Mouse (Mus musculus) limb, embryonic 10.5 days (tissue): ENCODE results near the gene Kcnj1. TPM values are rescaled to one million over a fixed set of nuclear protein-coding genes. Genes with fewer than 3 reads are reported as not detected.

Source experiments
- DNase-seq: peaks from one replicate; pipeline ENCODE4 v3.0.0-alpha.2; 2017; ENCODE audit warnings: low spot score
- H3K27ac ChIP-seq: fragments of 300-500 bp; sonication (generic); 2 replicates; pipeline ENCODE4 v1.5.1; 2016; ENCODE audit warnings: mild to moderate bottlenecking
- H3K27me3 ChIP-seq: fragments of 300-500 bp; sonication (generic); 2 replicates; pipeline ENCODE4 v1.6.1; 2016; ENCODE audit warnings: low read depth, mild to moderate bottlenecking; ENCODE audit not compliant: poor library complexity, severe bottlenecking
- H3K36me3 ChIP-seq: fragments of 300-500 bp; sonication (generic); 2 replicates; pipeline ENCODE4 v1.6.1; 2016; ENCODE audit warnings: mild to moderate bottlenecking, moderate library complexity
- H3K4me1 ChIP-seq: fragments of 300-500 bp; sonication (generic); 2 replicates; pipeline ENCODE4 v1.6.1; 2016
- H3K4me3 ChIP-seq: fragments of 300-500 bp; sonication (generic); 2 replicates; pipeline ENCODE4 v1.5.1; 2016; ENCODE audit warnings: mild to moderate bottlenecking, moderate library complexity
- H3K9me3 ChIP-seq: fragments of 300-500 bp; sonication (generic); replicated peaks from 2 replicates; pipeline ENCODE4 v1.6.1; 2016; ENCODE audit warnings: mild to moderate bottlenecking
- WGBS: fragments of 180-500 bp; shearing (Covaris S2); methylation state at CpG from one replicate; pipeline ENCODE4 v1.1.7; 2016; 5-methylcytosine and 5-hydroxymethylcytosine counted together
- polyA plus RNA-seq: library from polyadenylated mRNA; unstranded; fragments of >200 nt; fragmentation: Nextera tagmentation; extraction: Ambion mirVana; gene quantifications from 2 replicates; pipeline ENCODE4 v1.2.1, GENCODE M21; 2016

Kcnj1 gene
- polyA plus RNA-seq, 1 experiment from 2014 or later, result not detected

DNA sequence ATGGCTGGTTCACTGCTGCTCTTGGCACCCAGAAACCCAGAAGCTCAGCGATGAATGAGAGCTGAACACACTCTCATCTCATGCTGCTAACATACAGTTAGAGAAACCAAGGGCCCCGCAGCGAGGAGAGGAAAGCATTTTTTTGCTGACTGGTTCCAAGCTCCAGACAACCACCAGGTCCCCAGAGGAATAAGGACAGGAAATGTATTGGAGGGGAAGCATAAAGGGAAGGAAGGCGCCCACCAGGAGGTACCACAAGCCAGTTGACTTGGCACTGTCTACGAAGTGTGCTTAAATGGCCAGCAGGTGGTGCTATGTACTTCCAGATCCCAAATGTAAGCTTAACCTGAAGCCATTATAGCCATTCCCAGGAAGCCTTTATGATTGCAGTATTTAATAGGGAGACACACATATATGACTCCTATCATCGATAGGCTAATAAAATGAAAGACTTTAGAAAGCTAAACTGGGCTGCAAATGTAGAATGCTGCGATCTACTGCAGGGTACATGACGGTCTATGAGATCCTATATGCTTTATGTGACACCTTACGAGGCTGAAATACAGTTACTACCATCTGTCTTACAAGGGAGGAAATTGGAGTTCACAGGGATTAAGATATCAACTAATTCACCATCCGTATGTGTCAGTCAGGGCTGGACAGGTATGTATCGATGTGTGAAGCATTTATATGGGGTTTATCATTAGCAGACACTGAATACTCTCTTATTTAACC lies 33.1 kb downstream of the Kcnj1 start:
- H3K9me3 ChIP-seq, result no peaks in the 10 kb centered on the region
- H3K4me1 ChIP-seq, result peaks cover 45% of the 10 kb centered on the region
- H3K36me3 ChIP-seq, result no peaks in the 10 kb centered on the region
- DNase-seq, result peak; percentile 68
- peaks cover 5% of the 10 kb centered on the region; the same call in 1 of the 2 replicates for H3K27me3 ChIP-seq
- WGBS, result 41% methylated on average over 11 of the region's 11 CpGs
- H3K4me3 ChIP-seq, result no peak overlapping the region
- peak overlapping the region; percentile 69 for H3K27ac ChIP-seq

DNA sequence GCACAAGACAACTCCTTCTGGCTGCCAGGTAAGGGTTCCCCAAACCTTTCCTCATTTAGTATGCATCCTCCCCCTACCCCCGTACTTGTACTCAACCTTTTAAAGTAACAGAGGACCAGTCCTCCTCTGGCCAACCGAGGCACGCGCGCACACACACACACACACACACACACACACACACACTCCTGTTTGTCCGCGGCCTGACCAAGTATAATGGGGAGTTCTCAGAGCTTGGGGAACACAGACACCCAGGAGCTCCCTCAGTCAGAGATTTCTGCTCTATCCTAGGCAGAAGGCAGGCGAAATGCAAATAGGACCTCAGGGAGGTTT lies 36.4 kb downstream of the Kcnj1 start:
- 7% methylated on average over 8 of the region's 8 CpGs for WGBS
- Histone ChIP-seq H3K4me1 (peaks cover 47% of the 10 kb centered on the region), H3K36me3 (no peaks in the 10 kb centered on the region), H3K9me3 (no peaks in the 10 kb centered on the region), H3K27me3 (peaks cover 5% of the 10 kb centered on the region; the same call in 1 of the 2 replicates), H3K4me3 (peak overlapping the region; percentile 69), H3K27ac (peak overlapping the region; percentile 99)
- no peak for DNase-seq

GRCm38 (mm10) chr9:32409060-32409961 lies 37.0 kb downstream of the Kcnj1 start:
- Histone ChIP-seq H3K4me3 (peak overlapping the region; percentile 69), H3K36me3 (no peaks in the 10 kb centered on the region), H3K4me1 (peaks cover 45% of the 10 kb centered on the region), H3K9me3 (no peaks in the 10 kb centered on the region), H3K27me3 (peaks cover 5% of the 10 kb centered on the region; the same call in 1 of the 2 replicates), H3K27ac (peak overlapping the region; percentile 99)
- WGBS, result under 1% methylated on average over 47 of the region's 47 CpGs
- peak; percentile 87 for DNase-seq

DNA sequence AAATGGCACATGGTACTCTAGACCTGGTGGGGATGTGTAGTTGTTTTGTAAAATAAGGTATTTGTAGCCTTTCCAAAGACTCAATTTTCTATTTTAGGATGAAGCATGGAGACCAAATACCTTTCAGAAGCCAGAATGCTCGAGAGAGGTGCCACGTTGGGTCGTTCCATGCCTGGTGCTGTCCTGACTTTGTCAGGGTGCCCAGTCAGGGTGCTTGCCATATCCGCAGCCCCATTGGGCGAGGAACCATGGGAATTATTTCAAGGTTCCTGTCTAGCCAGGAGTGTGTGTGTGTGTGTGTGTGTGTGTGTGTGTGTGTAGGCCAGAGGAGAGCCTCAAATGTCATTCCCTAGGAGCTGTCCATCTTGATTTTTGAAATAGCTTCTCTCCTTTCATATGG lies 38.4 kb downstream of the Kcnj1 start:
- no peak for DNase-seq
- H3K9me3 ChIP-seq, result no peaks in the 10 kb centered on the region
- peak overlapping the region; percentile 99 for H3K27ac ChIP-seq
- H3K4me1 ChIP-seq, result peaks cover 36% of the 10 kb centered on the region
- H3K27me3 ChIP-seq, result peaks cover 5% of the 10 kb centered on the region; the same call in 1 of the 2 replicates
- no peak overlapping the region for H3K4me3 ChIP-seq
- 91% methylated on average over 5 of the region's 5 CpGs for WGBS
- no peaks in the 10 kb centered on the region for H3K36me3 ChIP-seq

DNA sequence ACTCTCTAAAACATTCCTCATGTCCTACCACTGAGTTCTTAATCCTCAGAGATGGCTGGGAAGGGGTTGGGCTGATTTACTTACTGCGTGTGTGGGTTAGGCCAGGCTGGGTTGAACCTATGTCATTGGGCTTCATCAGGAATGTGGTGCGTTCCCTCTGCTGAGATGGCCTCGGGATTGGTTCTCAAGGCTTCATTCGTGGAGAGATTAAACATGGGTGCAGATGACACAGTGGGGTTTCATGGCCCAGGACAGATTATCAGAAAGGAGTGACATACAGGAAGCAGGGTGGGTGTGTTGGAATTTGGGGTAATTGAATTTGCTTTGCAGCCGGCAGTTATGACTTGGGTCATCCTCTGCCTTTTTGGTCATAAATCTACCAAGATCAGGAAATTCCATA lies 39.2 kb downstream of the Kcnj1 start:
- peaks cover 5% of the 10 kb centered on the region; the same call in 1 of the 2 replicates for H3K27me3 ChIP-seq
- peaks cover 35% of the 10 kb centered on the region for H3K4me1 ChIP-seq
- no peak for DNase-seq
- H3K27ac ChIP-seq, result peak overlapping the region; percentile 99; the same call in 1 of the 2 replicates
- H3K4me3 ChIP-seq, result no peak overlapping the region
- no peaks in the 10 kb centered on the region for H3K9me3 ChIP-seq
- H3K36me3 ChIP-seq, result no peaks in the 10 kb centered on the region
- WGBS, result 81% methylated on average over 5 of the region's 5 CpGs

GRCm38 (mm10) chr9:32412836-32413580 lies 40.7 kb downstream of the Kcnj1 start:
- H3K36me3 ChIP-seq, result no peaks in the 10 kb centered on the region
- H3K27ac ChIP-seq, result 0 out of 2 replicates have a peak overlapping the region, but pooled peaks have one; percentile 22
- no peak for DNase-seq
- H3K4me1 ChIP-seq, result peaks cover 39% of the 10 kb centered on the region
- 76% methylated on average over 10 of the region's 10 CpGs for WGBS
- H3K27me3 ChIP-seq, result peaks cover 3% of the 10 kb centered on the region; the same call in 1 of the 2 replicates
- H3K4me3 ChIP-seq, result no peak overlapping the region
- H3K9me3 ChIP-seq, result no peaks in the 10 kb centered on the region

- no peak for DNase-seq
- peaks cover 22% of the 10 kb centered on the region for H3K4me1 ChIP-seq
- no peak overlapping the region for H3K4me3 ChIP-seq
- peaks cover 8% of the 10 kb centered on the region for H3K36me3 ChIP-seq
- 70% methylated on average over 1 of the region's 1 CpGs for WGBS
- no peaks in the 10 kb centered on the region for H3K9me3 ChIP-seq
- H3K27me3 ChIP-seq, result no peaks in the 10 kb centered on the region
- H3K27ac ChIP-seq, result no peak overlapping the region
Measured at GRCm38 (mm10) chr9:32414956-32415355, 42.7 kb downstream of the Kcnj1 start.

- Histone ChIP-seq H3K27me3 (no peaks in the 10 kb centered on the region), H3K36me3 (peaks cover 16% of the 10 kb centered on the region), H3K4me3 (no peak overlapping the region), H3K27ac (no peak overlapping the region), H3K4me1 (peaks cover 13% of the 10 kb centered on the region), H3K9me3 (no peaks in the 10 kb centered on the region)
- no peak for DNase-seq
- 91% methylated on average over 3 of the region's 3 CpGs for WGBS
Measured at GRCm38 (mm10) chr9:32415952-32416351, 43.7 kb downstream of the Kcnj1 start.

DNA sequence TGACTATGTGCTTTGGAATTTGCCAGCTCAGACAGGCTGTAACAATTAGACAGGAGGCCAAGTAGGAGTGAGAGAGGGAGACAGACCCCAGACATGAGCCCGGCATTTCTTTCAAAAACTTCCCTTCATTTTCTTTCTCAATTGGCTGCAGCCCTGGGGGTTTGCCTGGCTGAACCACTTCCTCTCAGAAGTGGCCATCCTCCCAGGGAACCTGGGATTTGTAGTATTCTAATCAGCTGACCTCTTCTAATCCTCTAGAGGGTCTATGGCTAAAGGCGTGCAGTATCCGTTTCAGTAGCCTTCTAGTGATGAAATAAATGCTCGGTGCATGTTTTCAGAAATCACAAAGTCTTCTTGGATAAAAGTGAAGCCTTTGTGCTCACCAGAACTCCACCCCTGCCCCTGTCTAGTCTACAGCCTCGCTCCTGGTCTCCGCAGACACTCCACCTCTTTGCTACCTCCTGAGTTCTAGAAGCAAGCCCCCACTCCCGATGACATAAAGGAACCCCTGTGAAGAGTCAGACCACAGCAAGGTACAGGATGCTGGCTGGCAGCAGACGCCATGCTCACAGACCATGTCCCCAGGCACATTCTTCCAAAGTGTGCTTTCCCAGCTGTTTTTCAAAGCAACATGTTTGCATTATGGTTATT lies 45.3 kb downstream of the Kcnj1 start:
- no peak overlapping the region for H3K4me3 ChIP-seq
- DNase-seq, result no peak
- peaks cover 31% of the 10 kb centered on the region for H3K36me3 ChIP-seq
- no peaks in the 10 kb centered on the region for H3K9me3 ChIP-seq
- H3K27me3 ChIP-seq, result no peaks in the 10 kb centered on the region
- peak overlapping the region; percentile 65 for H3K27ac ChIP-seq
- peaks cover 10% of the 10 kb centered on the region for H3K4me1 ChIP-seq
- WGBS, result 58% methylated on average over 8 of the region's 8 CpGs

DNA sequence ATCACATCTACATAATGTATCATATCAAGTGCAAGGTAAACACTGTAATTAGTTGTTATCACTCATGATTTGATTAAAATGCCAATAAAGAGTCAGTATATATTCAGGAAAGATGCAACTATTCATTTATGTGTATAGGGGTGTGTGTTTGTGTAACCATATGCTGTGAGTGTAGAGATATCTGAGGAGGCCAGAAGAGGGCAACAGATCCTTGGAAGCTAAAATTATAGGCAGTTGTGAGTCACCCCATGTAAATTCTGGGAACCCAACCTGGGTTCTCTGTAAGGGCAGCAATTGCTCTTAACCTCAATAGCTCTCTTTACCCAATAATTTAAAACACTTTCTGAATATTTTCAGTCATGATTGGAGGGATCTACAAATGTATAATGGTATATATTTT lies 48.4 kb downstream of the Kcnj1 start:
- Histone ChIP-seq H3K4me3 (no peak overlapping the region), H3K4me1 (peaks cover 10% of the 10 kb centered on the region), H3K9me3 (no peaks in the 10 kb centered on the region), H3K27ac (no peak overlapping the region), H3K36me3 (peaks cover 60% of the 10 kb centered on the region), H3K27me3 (no peaks in the 10 kb centered on the region)
- no peak for DNase-seq

GRCm38 (mm10) chr9:32425321-32425720 lies 53.0 kb downstream of the Kcnj1 start:
- H3K27ac ChIP-seq, result no peak overlapping the region
- DNase-seq, result no peak
- peaks cover 92% of the 10 kb centered on the region for H3K36me3 ChIP-seq
- H3K4me1 ChIP-seq, result no peaks in the 10 kb centered on the region
- 92% methylated on average over 7 of the region's 7 CpGs for WGBS
- no peak overlapping the region for H3K4me3 ChIP-seq
- H3K27me3 ChIP-seq, result no peaks in the 10 kb centered on the region
- no peaks in the 10 kb centered on the region for H3K9me3 ChIP-seq

GRCm38 (mm10) chr9:32431061-32431460 lies 58.8 kb downstream of the Kcnj1 start:
- 88% methylated on average over 3 of the region's 3 CpGs for WGBS
- Histone ChIP-seq H3K9me3 (no peaks in the 10 kb centered on the region), H3K27me3 (no peaks in the 10 kb centered on the region), H3K4me1 (no peaks in the 10 kb centered on the region), H3K36me3 (peaks cover 97% of the 10 kb centered on the region), H3K27ac (no peak overlapping the region), H3K4me3 (no peak overlapping the region)
- DNase-seq, result no peak
